Mouse (Mus musculus) liver, adult (tissue): Measurements from ENCODE around the gene Dnajc28.

Experiments used
- GATA4 ChIP-seq: IDR thresholded peaks from 2 replicates; pipeline ENCODE4 v1.6.1; 2014; ENCODE audit warnings: mild to moderate bottlenecking, low read length; ENCODE audit not compliant: insufficient replicate concordance

Dnajc28 gene

DNA sequence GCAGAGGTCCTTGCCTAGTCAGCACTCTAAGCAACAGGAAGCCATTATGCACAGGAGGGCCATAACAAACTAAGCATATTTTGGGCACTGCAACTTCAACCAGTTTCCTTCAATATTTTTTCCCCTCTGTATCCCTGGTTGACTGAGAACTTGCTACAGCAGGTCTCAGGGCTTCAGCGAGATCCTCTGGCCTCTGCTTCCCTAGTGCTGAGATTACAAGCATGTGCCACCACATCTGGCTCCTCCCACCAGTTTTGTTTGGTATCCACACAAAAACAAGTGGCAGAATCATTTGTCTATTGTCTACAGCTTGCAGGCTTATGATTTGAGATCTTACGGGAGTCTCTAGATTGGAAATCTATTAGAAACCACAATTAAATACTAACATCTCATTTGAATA lies 26.1 kb upstream of the Dnajc28 start:
- TF ChIP-seq GATA4 = no peak

DNA sequence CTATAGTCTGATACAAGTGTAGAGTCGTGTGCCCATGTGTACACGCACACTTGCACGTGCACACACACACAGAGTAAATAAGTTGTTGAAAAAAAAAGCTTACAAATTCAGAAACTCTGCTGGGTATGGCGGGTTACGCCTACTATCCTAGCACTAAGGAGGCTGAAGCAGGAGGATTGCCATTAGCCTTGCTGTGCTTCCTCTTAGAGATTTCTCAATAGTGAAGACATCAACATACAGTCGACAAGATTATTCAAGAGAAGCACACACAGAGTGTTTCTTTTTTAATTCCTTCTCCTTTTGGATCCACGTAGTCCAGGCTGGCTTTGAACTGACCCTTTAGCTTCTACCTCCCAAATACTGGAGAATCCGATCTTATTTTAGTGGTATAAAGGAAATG lies 21.3 kb upstream of the Dnajc28 start:
- TF ChIP-seq GATA4 = no peak

DNA sequence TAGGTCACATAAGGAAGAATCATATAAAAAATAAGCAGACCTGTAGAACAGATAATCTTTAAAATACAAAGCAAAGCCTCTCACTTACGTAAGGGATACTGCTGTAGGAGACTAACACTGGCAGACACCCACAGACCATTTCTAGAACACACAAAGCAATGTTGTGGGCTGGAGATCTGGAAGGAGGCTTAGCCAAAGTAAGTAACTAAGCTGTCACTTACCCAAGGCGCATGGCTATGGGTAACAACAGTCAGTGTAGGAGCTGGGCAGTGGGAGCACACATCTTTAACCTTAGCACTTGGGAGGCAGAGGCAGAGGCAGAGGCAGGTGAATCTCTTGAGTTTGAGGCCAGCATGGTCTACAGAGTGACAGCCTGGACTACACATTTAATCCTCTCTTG lies 20.8 kb upstream of the Dnajc28 start:
- no peak for TF ChIP-seq GATA4

DNA sequence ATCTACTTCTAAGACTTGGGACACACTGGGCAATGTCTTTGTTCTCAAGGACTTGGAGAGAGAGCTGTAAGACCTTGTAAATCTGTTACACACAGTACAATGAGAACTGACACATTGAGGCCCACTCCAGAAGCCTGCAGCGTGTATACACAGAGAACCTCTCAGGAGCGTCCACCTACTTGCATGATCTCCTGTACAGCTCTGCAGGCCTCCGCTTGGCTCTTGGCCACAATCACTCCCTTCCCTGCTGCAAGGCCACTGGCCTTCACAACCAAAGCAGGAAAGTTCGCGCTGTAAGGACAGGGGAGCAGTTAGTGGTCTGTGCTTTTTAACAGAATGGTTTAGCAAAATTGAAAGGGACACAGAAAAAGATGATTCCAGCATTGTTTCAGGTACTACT lies 20.3 kb upstream of the Dnajc28 start:
- no peak for TF ChIP-seq GATA4

DNA sequence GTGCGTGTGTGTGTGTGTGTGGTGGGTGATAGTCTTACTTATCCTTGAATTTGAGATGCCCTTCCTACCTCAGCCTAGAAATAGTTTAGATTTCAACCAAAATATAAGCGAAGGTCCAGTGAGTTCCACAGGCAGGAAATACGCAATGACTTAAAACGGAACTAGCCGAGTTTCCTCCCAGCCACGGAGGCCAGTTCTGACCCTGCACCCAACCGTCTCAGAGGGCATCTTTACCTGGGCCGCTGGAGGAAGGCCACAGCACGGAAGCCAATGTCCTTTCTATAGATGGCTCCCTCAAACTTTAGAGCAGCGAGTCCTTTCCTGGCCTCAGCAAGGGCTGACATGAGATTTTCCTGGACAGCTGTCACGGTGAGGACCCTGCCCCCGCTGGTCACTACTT lies 14.8 kb upstream of the Dnajc28 start:
- no peak for TF ChIP-seq GATA4

DNA sequence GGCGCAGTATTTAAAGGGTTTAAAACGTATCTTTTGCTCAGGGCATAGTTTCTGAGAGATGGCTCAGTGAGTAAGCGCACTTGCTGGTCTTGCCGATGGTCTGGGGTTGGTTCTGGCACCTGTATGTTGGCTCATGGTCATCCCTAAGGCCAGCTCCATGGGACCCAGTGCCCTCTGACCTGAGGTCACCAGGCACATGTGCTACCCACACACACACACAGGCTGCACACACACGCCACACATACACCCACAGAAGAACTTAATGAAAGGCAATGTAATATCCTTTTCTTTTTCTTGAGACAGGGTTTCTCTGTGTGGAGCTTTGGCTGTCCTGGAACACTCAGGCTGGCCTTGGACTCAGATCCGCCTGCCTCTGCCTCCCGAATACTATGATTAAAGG lies 14.1 kb upstream of the Dnajc28 start:
- TF ChIP-seq GATA4 = no peak

DNA sequence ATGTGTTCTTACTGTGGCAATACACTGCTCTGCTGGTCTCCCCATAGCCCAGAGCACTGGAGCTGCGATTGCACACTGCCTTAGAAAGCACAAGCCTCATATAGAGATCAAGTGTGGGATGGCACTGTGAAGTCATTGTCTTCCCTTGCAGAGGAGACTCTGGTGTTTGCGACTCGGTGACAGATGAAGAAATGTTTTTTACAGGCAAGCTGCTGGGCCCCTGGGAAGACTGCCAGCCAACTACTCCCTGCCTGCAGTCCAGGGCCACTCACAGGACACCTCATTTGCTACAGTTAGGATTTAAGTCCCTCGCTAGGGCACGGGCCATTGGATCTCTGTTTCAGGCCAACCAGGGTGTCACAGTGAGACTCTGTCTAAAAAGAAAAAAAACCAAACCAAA lies 13.6 kb upstream of the Dnajc28 start:
- TF ChIP-seq GATA4 = no peak

DNA sequence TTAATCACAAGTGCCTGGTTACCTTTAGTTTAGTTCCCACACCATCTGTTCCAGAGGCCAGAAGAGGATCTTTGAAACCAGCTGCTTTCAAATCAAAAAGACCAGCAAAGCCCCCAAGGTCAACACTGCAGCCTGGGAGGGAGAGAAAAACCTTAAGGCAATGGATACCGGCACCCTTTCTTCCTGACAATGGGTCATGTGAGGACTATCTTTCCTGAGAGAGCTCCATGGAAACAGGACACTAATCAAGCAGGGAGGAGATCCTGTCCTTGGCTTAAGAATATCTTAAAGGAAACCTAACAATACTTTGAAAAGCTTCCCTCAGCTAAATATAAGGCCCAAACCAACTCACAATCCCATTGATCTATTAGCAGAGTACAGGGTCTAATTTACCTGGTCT lies 11.8 kb upstream of the Dnajc28 start:
- peak; percentile 61; the same call in 1 of the 2 replicates for TF ChIP-seq GATA4

DNA sequence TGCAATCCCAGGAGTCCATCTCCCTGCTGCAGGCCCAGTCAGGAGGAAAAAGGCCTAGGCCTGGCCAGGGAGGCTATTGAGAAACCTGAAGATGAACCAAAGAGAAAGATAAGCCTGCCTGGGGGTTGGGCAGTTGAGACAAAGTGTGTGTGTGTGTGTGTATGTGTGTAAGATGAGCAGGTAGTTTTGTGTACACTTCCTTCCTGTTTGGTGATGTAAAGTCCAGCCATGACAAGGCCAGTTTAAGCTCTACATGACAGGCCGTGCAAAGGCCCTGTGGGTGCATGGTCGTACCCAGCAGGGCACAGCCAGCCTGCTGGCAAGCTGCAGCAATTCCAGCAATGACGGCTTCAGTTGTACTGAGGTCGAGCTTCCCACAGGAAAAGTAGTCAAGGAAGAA lies 10.9 kb upstream of the Dnajc28 start:
- TF ChIP-seq GATA4 = no peak

DNA sequence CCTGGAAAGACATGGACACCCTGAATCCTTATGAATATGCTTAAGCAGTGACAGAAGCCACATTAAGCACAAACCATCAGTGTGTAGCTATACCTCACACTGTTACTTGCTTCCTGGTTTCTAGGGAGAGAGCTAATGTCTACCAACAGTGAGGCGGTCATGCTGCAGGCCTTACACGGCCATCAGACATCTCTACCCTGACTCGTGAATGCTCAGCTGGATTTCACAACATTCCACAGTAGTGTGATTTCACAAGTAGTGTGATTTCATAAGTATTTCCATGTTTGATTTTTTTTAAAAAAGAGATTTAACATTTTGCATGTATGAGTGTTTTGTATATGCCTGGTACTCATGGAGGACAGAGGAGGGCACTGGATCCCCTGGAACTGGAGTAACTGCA lies 9.8 kb upstream of the Dnajc28 start:
- no peak for TF ChIP-seq GATA4

DNA sequence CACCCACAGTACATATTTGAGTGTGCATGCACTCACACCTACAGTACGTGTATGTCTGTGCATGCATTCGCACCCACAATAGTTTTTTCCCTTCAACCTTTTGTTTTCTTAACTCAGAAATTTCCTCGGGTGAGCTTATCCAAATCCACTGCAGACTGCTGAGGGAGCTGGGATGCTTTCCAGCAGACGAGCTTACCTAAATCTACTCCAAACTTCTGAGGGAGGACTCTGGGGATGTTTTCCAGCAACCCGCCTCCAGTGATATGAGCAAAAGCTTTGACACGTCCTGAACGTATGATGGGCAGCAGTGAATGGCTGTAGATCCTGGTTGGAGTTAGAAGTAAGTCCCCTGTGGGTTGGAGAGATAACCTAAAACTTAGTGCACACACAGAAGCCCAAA lies 9.0 kb upstream of the Dnajc28 start:
- TF ChIP-seq GATA4 = no peak

DNA sequence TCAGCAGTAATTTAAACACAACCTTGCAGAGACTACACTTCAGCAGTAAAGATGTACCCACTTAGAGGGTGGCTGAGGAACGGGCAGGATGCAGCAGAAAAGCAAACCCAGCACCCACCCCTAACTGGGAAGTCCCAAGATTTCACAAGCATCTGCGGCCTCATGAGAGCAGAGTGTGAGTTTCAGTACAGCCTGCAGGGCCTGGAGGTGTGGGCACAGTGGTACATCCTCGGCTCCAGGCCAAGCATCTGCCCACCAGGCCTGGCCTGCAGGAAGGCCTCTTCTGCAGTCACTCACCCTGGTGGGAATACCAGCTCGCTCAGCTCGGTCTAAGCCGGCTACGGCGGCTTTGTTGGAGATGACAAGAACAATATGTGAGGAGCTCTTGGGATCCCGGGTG lies 4.2 kb upstream of the Dnajc28 start:
- TF ChIP-seq GATA4 = no peak

DNA sequence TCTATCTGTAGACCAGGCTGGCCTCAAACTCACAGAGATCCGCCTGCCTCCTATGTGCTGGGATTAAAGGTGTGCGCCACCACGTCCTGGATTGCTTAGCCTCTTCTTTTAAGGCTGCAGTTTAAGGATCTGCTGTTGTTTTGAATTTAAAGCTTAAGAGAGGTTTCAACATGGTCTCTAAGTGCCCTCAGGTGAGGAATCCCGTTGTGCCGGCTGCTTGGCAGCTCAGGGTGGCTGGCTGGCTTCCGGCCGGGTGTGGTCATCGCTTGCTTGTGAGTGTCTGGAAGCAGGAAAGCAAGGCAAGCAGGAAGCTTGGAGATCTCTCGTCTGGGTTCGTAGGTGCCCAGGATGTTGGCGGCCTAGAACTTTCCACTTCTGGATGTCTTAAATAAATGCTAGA lies 2.2 kb upstream of the Dnajc28 start:
- no peak for TF ChIP-seq GATA4

DNA sequence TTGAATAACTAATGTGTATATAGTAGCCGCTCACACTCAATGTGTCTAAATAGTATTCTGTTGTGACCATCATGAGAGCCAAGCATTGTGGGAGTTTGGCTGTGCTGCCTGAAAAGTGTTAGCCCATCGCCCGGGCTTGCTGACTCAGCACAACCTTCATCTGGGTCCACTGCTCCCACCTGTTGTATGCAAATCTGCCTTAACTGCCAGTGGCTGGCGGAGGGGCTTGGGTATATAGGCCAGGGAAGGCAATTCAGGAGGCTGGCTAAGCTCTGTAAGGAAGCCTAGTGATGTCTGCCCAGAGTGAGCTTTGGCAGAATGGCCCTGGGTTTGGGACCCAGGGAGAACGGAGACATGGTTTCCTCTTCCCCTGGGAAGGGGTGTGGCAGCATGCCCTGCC lies 1.4 kb upstream of the Dnajc28 start:
- no peak for TF ChIP-seq GATA4

DNA sequence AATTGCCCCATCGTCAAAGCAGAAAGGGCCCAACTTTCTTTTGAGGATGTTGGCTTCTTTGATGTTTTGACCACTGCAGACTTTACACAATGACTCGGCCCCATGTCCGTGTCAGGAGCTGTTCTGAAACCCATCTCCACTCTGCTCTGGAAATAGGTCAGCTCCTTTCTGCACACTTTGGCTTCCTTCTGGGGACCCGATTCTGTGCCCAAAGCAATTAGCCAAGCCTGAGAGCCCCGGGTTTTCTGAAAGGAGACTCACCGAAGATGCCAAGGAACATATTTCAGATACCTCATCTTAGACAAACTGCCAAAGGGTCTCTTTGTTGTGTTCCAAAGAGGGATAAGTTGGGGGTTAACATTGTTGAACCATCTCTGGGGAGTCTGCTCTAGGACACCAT lies 4.3 kb downstream of the Dnajc28 start:
- TF ChIP-seq GATA4 = no peak

DNA sequence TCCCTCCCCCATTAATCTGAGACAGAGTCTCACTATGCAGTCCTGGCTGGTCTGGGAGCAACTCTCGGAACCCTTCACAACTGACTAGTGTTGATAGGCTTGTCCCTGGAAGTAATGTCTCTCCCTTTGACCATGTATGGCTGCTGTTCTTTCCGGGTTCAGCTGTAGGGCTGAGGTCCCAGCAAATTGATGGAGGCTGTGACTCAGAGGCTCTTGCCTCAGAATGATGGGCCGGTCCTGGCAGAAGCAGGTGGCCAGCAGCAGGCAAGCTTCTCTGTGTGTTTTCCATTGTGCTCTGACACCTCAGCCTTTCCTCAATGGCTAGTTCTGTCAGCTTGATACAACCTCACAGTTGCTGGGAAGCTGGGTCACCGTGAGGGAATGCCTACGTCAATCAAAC lies 6.3 kb downstream of the Dnajc28 start:
- TF ChIP-seq GATA4 = no peak

DNA sequence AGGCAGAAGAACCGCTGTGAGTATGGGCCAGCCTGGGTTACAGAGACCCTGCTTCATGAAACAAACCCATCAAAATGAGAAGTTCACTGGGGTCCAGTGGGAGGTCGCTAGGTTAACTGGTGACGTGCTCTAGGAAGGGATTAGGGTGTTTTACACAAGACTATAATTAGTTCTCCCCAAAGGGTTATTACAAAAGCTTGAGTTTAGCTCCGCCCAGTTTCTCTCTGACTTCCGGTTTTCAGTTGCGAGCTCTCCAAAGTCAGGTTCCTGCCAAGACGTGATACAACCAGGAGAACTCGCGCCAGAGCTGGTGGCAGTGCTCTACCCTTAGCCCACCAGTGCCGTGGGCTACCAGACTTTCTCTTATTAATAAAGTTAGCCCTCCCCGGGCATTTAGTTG lies 7.6 kb downstream of the Dnajc28 start:
- TF ChIP-seq GATA4 = no peak
